Comparison of ENCODE assay signal across 20 mouse cellular contexts in genomic region chr5:127962656-127963055, GRCm38 (mm10).
"Had no signal": no experiment of that assay in that cellular context is flagged by ENCODE, and none has a peak within 500 bp of the region (broad histone marks: within the 10 kb centered on the region; RNA-seq: fewer than 3 reads in every experiment).

No protein-coding gene starts in this region.

- H3K4me3 ChIP-seq: intestine, embryonic 15.5 days; limb, embryonic 12.5 days; liver, embryonic 13.5 days; lung, embryonic 15.5 days; megakaryocyte, embryonic 14.5 days; midbrain, embryonic 15.5 days; neural tube, embryonic 13.5 days had no signal

- H3K9me3 ChIP-seq: intestine, embryonic 15.5 days; lung, embryonic 15.5 days; midbrain, embryonic 15.5 days; neural tube, embryonic 13.5 days had no signal

- ATAC-seq: intestine, embryonic 15.5 days; liver, postnatal 0 days; midbrain, embryonic 15.5 days had no signal

- H3K4me1 ChIP-seq: intestine, embryonic 15.5 days; limb, embryonic 12.5 days; liver, embryonic 13.5 days; lung, embryonic 15.5 days; megakaryocyte, embryonic 14.5 days; midbrain, embryonic 15.5 days; neural tube, embryonic 13.5 days had no signal

- H3K27me3 ChIP-seq: intestine, embryonic 15.5 days; limb, embryonic 12.5 days; liver, embryonic 13.5 days; lung, embryonic 15.5 days; megakaryocyte, embryonic 14.5 days; midbrain, embryonic 15.5 days; neural tube, embryonic 13.5 days had no signal

- H3K27ac ChIP-seq: intestine, embryonic 15.5 days; limb, embryonic 12.5 days; liver, embryonic 13.5 days; lung, embryonic 15.5 days; macrophage; midbrain, embryonic 15.5 days; neural tube, embryonic 13.5 days had no signal

- H3K4me2 ChIP-seq: intestine, embryonic 15.5 days; limb, embryonic 12.5 days; liver, embryonic 13.5 days; lung, embryonic 15.5 days; midbrain, embryonic 11.5 days; midbrain, embryonic 15.5 days; neural tube, embryonic 13.5 days had no signal

- H3K36me3 ChIP-seq: intestine, embryonic 15.5 days; limb, embryonic 12.5 days; liver, embryonic 13.5 days; lung, embryonic 15.5 days; midbrain, embryonic 15.5 days; neural tube, embryonic 13.5 days had no signal

- H3K9ac ChIP-seq: intestine, embryonic 15.5 days; limb, embryonic 12.5 days; liver, embryonic 13.5 days; liver, postnatal 0 days; lung, embryonic 15.5 days; midbrain, embryonic 15.5 days; neural tube, embryonic 13.5 days had no signal

- DNase-seq: kidney, adult 18-20 months; kidney, postnatal 10 days; kidney, postnatal 4 days; liver; liver, embryonic 13.5 days; liver, postnatal 0 days; lung, postnatal 14 days; retina, postnatal 1 day; right cerebral cortex, postnatal 4 days; spleen, adult 18-20 months; thymus, adult 2 months; thymus, postnatal 25 days had no signal
